Mouse (Mus musculus) MEL (cell line): ENCODE results near the gene Myh9. TPM values are rescaled to one million over a fixed set of nuclear protein-coding genes. Genes with fewer than 3 reads are reported as not detected.

Source experiments
- DNase-seq: peaks from one replicate; pipeline ENCODE4 v3.0.0; 2011; ENCODE audit warnings: low read depth, low spot score
- H3K27ac ChIP-seq: 2 replicates; pipeline ENCODE4 v1.5.1; 2012; ENCODE audit warnings: low read depth, mild to moderate bottlenecking, control low read depth, low read length, moderate library complexity; ENCODE audit not compliant: control insufficient read depth
- H3K27me3 ChIP-seq, 2 experiments: fragments of 150-350 bp in 1 of 2; sonication (generic) in 1 of 2; 2 replicates each; pipeline ENCODE4 v1.6.1; 2012; ENCODE audit warnings: low read length in 2 of 2, mild to moderate bottlenecking in 2 of 2, improper control_type of control experiment in 1 of 2, moderate library complexity in 1 of 2; ENCODE audit not compliant: insufficient read depth in 2 of 2, control insufficient read depth in 1 of 2
- H3K36me3 ChIP-seq, 2 experiments: 2 replicates each; pipeline ENCODE4 v1.6.1; 2012 to 2014; ENCODE audit warnings: low read length in 2 of 2, improper control_type of control experiment in 1 of 2, inconsistent platforms in 1 of 2, mild to moderate bottlenecking in 1 of 2; ENCODE audit not compliant: insufficient read depth in 2 of 2, control insufficient read depth in 1 of 2
- H3K4me1 ChIP-seq, 2 experiments: fragments of 150-350 bp in 1 of 2; sonication (generic) in 1 of 2; 2 replicates each; pipeline ENCODE4 v1.6.1; 2012; ENCODE audit warnings: low read length in 2 of 2, improper control_type of control experiment in 1 of 2, mild to moderate bottlenecking in 1 of 2; ENCODE audit not compliant: insufficient read depth in 2 of 2, control insufficient read depth in 1 of 2
- H3K4me3 ChIP-seq, 2 experiments: fragments of 150-350 bp in 1 of 2; sonication (generic) in 1 of 2; 2 replicates each; pipeline ENCODE4 v1.5.1; 2012; ENCODE audit warnings: low read depth in 2 of 2, low read length in 2 of 2, mild to moderate bottlenecking in 2 of 2, moderate library complexity in 2 of 2, control low read depth in 1 of 2, improper control_type of control experiment in 1 of 2; ENCODE audit not compliant: control insufficient read depth in 1 of 2, insufficient read depth in 1 of 2
- H3K79me2 ChIP-seq: 2 replicates; pipeline ENCODE4 v1.6.1; 2012; ENCODE audit warnings: mild to moderate bottlenecking, low read length, moderate library complexity; ENCODE audit not compliant: control insufficient read depth, poor library complexity, insufficient read depth
- H3K9ac ChIP-seq: 2 replicates; pipeline ENCODE4 v1.6.1; 2012; ENCODE audit warnings: low read depth, mild to moderate bottlenecking, control low read depth, low read length, moderate library complexity; ENCODE audit not compliant: control insufficient read depth, poor library complexity, severe bottlenecking
- H3K9me3 ChIP-seq: fragments of 150-350 bp; sonication (generic); replicated peaks from 2 replicates; pipeline ENCODE4 v1.6.1; 2012; ENCODE audit warnings: mild to moderate bottlenecking, low read length, improper control_type of control experiment, moderate library complexity; ENCODE audit not compliant: insufficient read depth
- BHLHE40 ChIP-seq: IDR thresholded peaks from 2 replicates; pipeline ENCODE4 v1.6.1; 2012; ENCODE audit warnings: low read depth, mild to moderate bottlenecking, inconsistent platforms, low read length, improper control_type of control experiment, borderline replicate concordance
- GABPA ChIP-seq: IDR thresholded peaks from 2 replicates; pipeline ENCODE4 v1.6.1; 2012; ENCODE audit warnings: low read depth, mild to moderate bottlenecking, inconsistent platforms, low read length, improper control_type of control experiment, moderate library complexity
- GATA1 ChIP-seq: IDR thresholded peaks from 2 replicates; pipeline ENCODE4 v1.6.1; 2011; ENCODE audit warnings: low read depth, low read length, improper control_type of control experiment
- HCFC1 ChIP-seq: IDR thresholded peaks from 2 replicates; pipeline ENCODE4 v1.6.1; 2012; ENCODE audit warnings: low read depth, mild to moderate bottlenecking, inconsistent platforms, low read length, improper control_type of control experiment, moderate library complexity
- JUND ChIP-seq: IDR thresholded peaks from 2 replicates; pipeline ENCODE4 v1.6.1; 2011; ENCODE audit warnings: low read depth, mild to moderate bottlenecking, improper control_type of control experiment, low read length
- KAT2A ChIP-seq: conservative IDR thresholded peaks from 2 replicates; pipeline ENCODE4 v1.6.1; 2012; ENCODE audit warnings: low read depth, low read length, improper control_type of control experiment, inconsistent platforms
- MAFK ChIP-seq: IDR thresholded peaks from 2 replicates; pipeline ENCODE4 v1.6.1; 2011; ENCODE audit warnings: low read depth, mild to moderate bottlenecking, low read length, improper control_type of control experiment, borderline replicate concordance
- MAX ChIP-seq: IDR thresholded peaks from 2 replicates; pipeline ENCODE4 v1.6.1; 2011; ENCODE audit warnings: low read length, improper control_type of control experiment
- MEF2A ChIP-seq: IDR thresholded peaks from 2 replicates; pipeline ENCODE4 v1.6.1; 2014; ENCODE audit warnings: low read depth, mild to moderate bottlenecking, inconsistent platforms, low read length, improper control_type of control experiment; ENCODE audit not compliant: poor library complexity, insufficient replicate concordance, severe bottlenecking; ENCODE audit errors: extremely low read depth
- MYB ChIP-seq: IDR thresholded peaks from 2 replicates; pipeline ENCODE4 v1.6.1; 2011; ENCODE audit warnings: mild to moderate bottlenecking, low read depth, low read length, improper control_type of control experiment
- NELFE ChIP-seq: IDR thresholded peaks from 2 replicates; pipeline ENCODE4 v1.6.1; 2011; ENCODE audit warnings: low read depth, low read length, improper control_type of control experiment
- NRF1 ChIP-seq: IDR thresholded peaks from 2 replicates; pipeline ENCODE4 v1.6.1; 2014; ENCODE audit warnings: low read depth, mild to moderate bottlenecking, inconsistent platforms, low read length, improper control_type of control experiment, moderate library complexity; ENCODE audit not compliant: poor library complexity, insufficient read depth, severe bottlenecking
- TAL1 ChIP-seq: IDR thresholded peaks from 2 replicates; pipeline ENCODE4 v1.6.1; 2012; ENCODE audit warnings: mild to moderate bottlenecking, inconsistent platforms, low read length, moderate library complexity, mixed read lengths
- TBP ChIP-seq: IDR thresholded peaks from 2 replicates; pipeline ENCODE4 v1.8.0; 2011; ENCODE audit warnings: low read depth, low read length, improper control_type of control experiment
- UBTF ChIP-seq: IDR thresholded peaks from 2 replicates; pipeline ENCODE4 v1.6.1; 2012; ENCODE audit warnings: low read depth, mild to moderate bottlenecking, inconsistent platforms, low read length, improper control_type of control experiment, moderate library complexity, borderline replicate concordance; ENCODE audit not compliant: insufficient read depth
- USF1 ChIP-seq: IDR thresholded peaks from 2 replicates; pipeline ENCODE4 v1.6.1; 2014; ENCODE audit warnings: low read depth, mild to moderate bottlenecking, inconsistent platforms, low read length, improper control_type of control experiment, moderate library complexity
- ZKSCAN1 ChIP-seq: IDR thresholded peaks from 2 replicates; pipeline ENCODE4 v1.6.1; 2012; ENCODE audit warnings: low read depth, mild to moderate bottlenecking, inconsistent platforms, low read length, improper control_type of control experiment, moderate library complexity
- ZNF384 ChIP-seq: IDR thresholded peaks from 2 replicates; pipeline ENCODE4 v1.6.1; 2012; ENCODE audit warnings: low read depth, mild to moderate bottlenecking, inconsistent platforms, low read length, improper control_type of control experiment
- polyA plus RNA-seq, 2 experiments: library from polyadenylated mRNA; stranded (reverse) in 1 of 2; unstranded in 1 of 2; fragments of >175 nt in 1 of 2; fragments of >200 nt in 1 of 2; gene quantifications; 2 replicates each; pipeline versions ENCODE4 v1.2.1 to v1.2.4; 2012; ENCODE audit warnings: low replicate concordance in 2 of 2, low read depth in 1 of 2; ENCODE audit not compliant: insufficient read length in 2 of 2, insufficient read depth in 1 of 2, missing spikeins in 1 of 2
- total RNA-seq: library from RNA; depleted of rRNA; stranded (reverse); fragments of 300-350 nt; gene quantifications from 2 replicates; pipeline ENCODE4 v1.2.3, GENCODE M21; 2012

Myh9 gene
- total and polyA plus RNA-seq, 3 experiments = 59.3 to 176 (median 158) TPM

GRCm38 (mm10) chr15:77842047-77842843, at the start of gene Myh9 (continued):
- TF ChIP-seq MYB (no peak), ZNF384 (no peak; the same call in none of the 2 replicates)

GRCm38 (mm10) chr15:77891766-77892165, 49.8 kb upstream of the Myh9 start:
- Histone ChIP-seq H3K9me3 (no peaks in the 10 kb centered on the region), H3K4me1 (peaks cover 2 to 9% of the 10 kb centered on the region in 2 experiments; a peak in 3 of 4 replicates), H3K36me3 (peaks cover 0 to 3% of the 10 kb centered on the region in 2 experiments; a peak in 2 of 4 replicates), H3K79me2 (no peaks in the 10 kb centered on the region), H3K27me3 (no peaks in the 10 kb centered on the region), H3K9ac (no peak overlapping the region), H3K27ac (no peak overlapping the region), H3K4me3 (no peak overlapping the region)
- no peak for DNase-seq
- TF ChIP-seq NELFE = no peak
- no peak for TF ChIP-seq TBP
- no peak for TF ChIP-seq GABPA
- no peak for TF ChIP-seq UBTF
- no peak for TF ChIP-seq MEF2A
- no peak for TF ChIP-seq USF1
- TF ChIP-seq GATA1 = no peak
- TF ChIP-seq MAX = no peak
- TF ChIP-seq JUND = no peak
- TF ChIP-seq BHLHE40 = no peak
- no peak for TF ChIP-seq ZNF384
- TF ChIP-seq ZKSCAN1 = no peak
- TF ChIP-seq HCFC1 = no peak
- no peak for TF ChIP-seq MAFK
- TF ChIP-seq NRF1 = no peak
- no peak for TF ChIP-seq TAL1
- no peak for TF ChIP-seq KAT2A
